Mouse (Mus musculus) cerebellum, postnatal 10 days (tissue): ENCODE data around the gene Vwa2.

Experiments
- DNase-seq, 2 experiments: peaks; one replicate each; pipeline ENCODE4 v3.0.0; 2021; ENCODE audit warnings: mixed read lengths in 2 of 2

The Vwa2 gene

GRCm38 (mm10) chr19:56873816-56874600, at the start of gene Vwa2:
Gene Vwa2, plus strand, starts transcription at chr19:56874249.
- DNase-seq = peak; percentile 52 to 65

GRCm38 (mm10) chr19:56826047-56826631, 47.9 kb upstream of the Vwa2 start, which contains the start of gene Tdrd1:
Gene Tdrd1, plus strand, starts transcription at chr19:56826209.
- DNase-seq = no peak

GRCm38 (mm10) chr19:56828305-56828704, 45.7 kb upstream of the Vwa2 start:
- DNase-seq = no peak

GRCm38 (mm10) chr19:56829267-56829666, 44.8 kb upstream of the Vwa2 start:
- DNase-seq = no peak

- no peak for DNase-seq
These were observed 43.9 kb upstream of the Vwa2 start for GRCm38 (mm10) chr19:56830163-56830562.

GRCm38 (mm10) chr19:56835340-56835739, 38.7 kb upstream of the Vwa2 start:
- peak; percentile 26 to 34 for DNase-seq

GRCm38 (mm10) chr19:56838942-56839706, 34.9 kb upstream of the Vwa2 start:
- peak in 1 of 2 experiments; percentile 27 for DNase-seq

- DNase-seq = no peak
These were observed 31.1 kb upstream of the Vwa2 start for GRCm38 (mm10) chr19:56842974-56843373.

GRCm38 (mm10) chr19:56852590-56852989, 21.5 kb upstream of the Vwa2 start:
- DNase-seq = no peak

GRCm38 (mm10) chr19:56856455-56856854, 17.6 kb upstream of the Vwa2 start:
- DNase-seq = no peak

GRCm38 (mm10) chr19:56867701-56868100, 6.3 kb upstream of the Vwa2 start:
- DNase-seq = no peak

- no peak for DNase-seq
These were observed 709 bp downstream of the Vwa2 start for GRCm38 (mm10) chr19:56874601-56875315.

GRCm38 (mm10) chr19:56877364-56877763, 3.3 kb downstream of the Vwa2 start:
- no peak for DNase-seq

GRCm38 (mm10) chr19:56887879-56888278, 13.8 kb downstream of the Vwa2 start:
- DNase-seq = no peak

- DNase-seq = no peak
These were observed 14.6 kb downstream of the Vwa2 start for GRCm38 (mm10) chr19:56888654-56889053.

- DNase-seq = no peak
These were observed 17.4 kb downstream of the Vwa2 start for GRCm38 (mm10) chr19:56891438-56891837.

- DNase-seq = peak; percentile 65 to 71
These were observed 18.5 kb downstream of the Vwa2 start for GRCm38 (mm10) chr19:56892586-56892985.

GRCm38 (mm10) chr19:56893326-56893725, 19.3 kb downstream of the Vwa2 start:
- peak; percentile 86 to 88 for DNase-seq

- no peak for DNase-seq
These were observed 23.6 kb downstream of the Vwa2 start for GRCm38 (mm10) chr19:56897654-56898053.

- DNase-seq = no peak
These were observed 30.0 kb downstream of the Vwa2 start for GRCm38 (mm10) chr19:56904095-56904494.

GRCm38 (mm10) chr19:56905395-56905794, 31.3 kb downstream of the Vwa2 start:
- DNase-seq = no peak

- DNase-seq = no peak
These were observed 33.8 kb downstream of the Vwa2 start for GRCm38 (mm10) chr19:56907850-56908249.
